Mouse (Mus musculus) left cerebral cortex, adult 2 months (tissue): ENCODE data around the gene Prnd. TPM values are rescaled to one million over a fixed set of nuclear protein-coding genes. Genes with fewer than 3 reads are reported as not detected.
A peak's percentile ranks its signal among the peaks of the same experiment; 100 is the strongest.

Experiments
- DNase-seq, 2 experiments: peaks; one replicate each; pipeline ENCODE4 v3.0.0; 2021 to 2022; ENCODE audit warnings: low spot score in 2 of 2, mixed read lengths in 1 of 2; ENCODE audit errors: extremely low spot score in 1 of 2
- H3K27ac ChIP-seq: fragments of 200-600 bp; 2 replicates; pipeline ENCODE4 v1.8.1; 2022
- H3K4me3 ChIP-seq: fragments of 200-600 bp; 2 replicates; pipeline ENCODE4 v1.8.1; 2022
- CTCF ChIP-seq: fragments of 200-600 bp; IDR thresholded peaks from 2 replicates; pipeline ENCODE4 v1.8.1; 2022; ENCODE audit warnings: antibody characterized with exemption, mild to moderate bottlenecking, moderate library complexity
- intact Hi-C: fragments of 180-260 bp; cut with DNase I; formaldehyde crosslinking; loops from one replicate; pipeline ENCODE4 v1.15.1; 2025
- total RNA-seq, 2 experiments: library from RNA; stranded (reverse); gene quantifications; 2 replicates each; pipeline ENCODE4 v1.2.3; 2021

The Prnd gene
- total RNA-seq, 2 experiments from 2014 or later = 0.14 TPM; not detected in 1

- no peak for DNase-seq
- peak overlapping the region; percentile 68 for H3K4me3 ChIP-seq
- TF ChIP-seq CTCF = no peak
- intact Hi-C loops = loop anchor here (2.0 kb wide), 1 partner anchor 65 kb away; no protein-coding TSS in a partner anchor
- H3K27ac ChIP-seq = peak overlapping the region; percentile 94
Measured at GRCm38 (mm10) chr2:131911341-131911740, 39.3 kb upstream of the Prnd start.

DNA sequence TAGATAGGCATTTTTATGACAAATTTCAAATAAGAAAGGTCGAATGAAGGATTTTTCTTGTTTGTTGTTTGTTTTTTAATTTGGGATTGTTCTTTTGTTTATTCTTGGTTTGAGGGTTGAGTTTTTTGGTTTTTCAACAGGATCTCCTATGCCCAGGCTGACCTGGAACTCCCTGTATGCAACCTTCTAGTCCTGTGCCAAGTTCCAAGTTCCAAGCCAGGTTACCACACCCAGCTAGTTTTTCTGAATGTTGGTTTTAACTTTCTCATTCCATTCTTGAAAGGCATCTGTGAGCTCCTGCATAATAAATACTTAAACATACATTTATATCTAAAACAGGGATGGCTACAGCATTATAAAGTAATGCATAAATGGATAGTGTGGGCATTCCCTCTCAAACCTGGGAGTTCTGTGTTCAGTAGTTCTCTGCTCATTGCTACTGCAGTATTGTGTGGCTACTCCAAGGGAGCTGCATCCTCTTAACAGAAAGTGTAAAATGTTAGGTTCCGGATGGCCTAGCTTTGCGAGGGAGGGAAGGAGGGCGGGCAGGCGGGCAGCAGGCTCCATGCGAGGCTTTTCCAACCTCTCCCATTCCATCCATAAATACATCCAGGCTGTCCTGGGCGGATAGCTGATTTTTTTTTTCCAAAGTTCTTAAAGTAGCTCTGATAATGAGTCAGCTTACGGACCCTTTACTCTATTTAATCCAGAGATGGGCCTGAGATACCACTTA is 38.0 kb upstream of the Prnd start:
- peak overlapping the region; percentile 16; the same call in 1 of the 2 replicates for H3K27ac ChIP-seq
- intact Hi-C loops = loop anchor here (1.0 kb wide), 1 partner anchor 24 kb away; no protein-coding TSS in a partner anchor
- no peak for DNase-seq
- peak overlapping the region; percentile 68 for H3K4me3 ChIP-seq
- TF ChIP-seq CTCF = no peak

GRCm38 (mm10) chr2:131932275-131932902 is 18.3 kb upstream of the Prnd start:
- Histone ChIP-seq H3K4me3 (no peak overlapping the region), H3K27ac (peak overlapping the region; percentile 68)
- intact Hi-C loops = no loop called here
- no peak for DNase-seq
- TF ChIP-seq CTCF = no peak

DNA sequence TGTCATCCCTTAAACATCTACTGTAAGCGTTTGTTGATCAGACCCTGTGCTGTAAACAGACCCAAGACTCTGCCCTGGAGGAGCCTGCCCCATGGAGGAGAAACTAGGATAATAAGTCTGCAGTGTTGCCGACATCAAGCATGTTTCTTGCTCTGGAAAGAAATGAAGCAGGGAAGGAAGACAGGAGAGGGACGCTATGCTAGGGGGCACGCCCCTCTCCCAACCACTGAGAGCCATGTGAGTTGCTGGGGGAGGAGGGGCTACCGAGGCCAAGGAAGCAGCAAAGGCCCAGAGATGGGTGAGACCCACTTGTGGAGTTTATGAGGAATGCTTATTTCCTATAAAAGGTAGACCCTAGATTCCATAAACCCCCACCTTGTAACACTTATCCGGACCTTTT is 17.6 kb upstream of the Prnd start:
- H3K27ac ChIP-seq = peak overlapping the region; percentile 68
- no peak for TF ChIP-seq CTCF
- H3K4me3 ChIP-seq = no peak overlapping the region
- DNase-seq = no peak
- intact Hi-C loops = no loop called here

- Histone ChIP-seq H3K27ac (peak overlapping the region; percentile 68), H3K4me3 (no peak overlapping the region)
- DNase-seq = no peak
- TF ChIP-seq CTCF = no peak
- intact Hi-C loops = no loop called here
Measured at GRCm38 (mm10) chr2:131933598-131933997, 17.1 kb upstream of the Prnd start.

GRCm38 (mm10) chr2:131934243-131934642 is 16.4 kb upstream of the Prnd start:
- Histone ChIP-seq H3K4me3 (no peak overlapping the region), H3K27ac (peak overlapping the region; percentile 68; the same call in 1 of the 2 replicates)
- DNase-seq = no peak
- intact Hi-C loops = no loop called here
- no peak for TF ChIP-seq CTCF

DNA sequence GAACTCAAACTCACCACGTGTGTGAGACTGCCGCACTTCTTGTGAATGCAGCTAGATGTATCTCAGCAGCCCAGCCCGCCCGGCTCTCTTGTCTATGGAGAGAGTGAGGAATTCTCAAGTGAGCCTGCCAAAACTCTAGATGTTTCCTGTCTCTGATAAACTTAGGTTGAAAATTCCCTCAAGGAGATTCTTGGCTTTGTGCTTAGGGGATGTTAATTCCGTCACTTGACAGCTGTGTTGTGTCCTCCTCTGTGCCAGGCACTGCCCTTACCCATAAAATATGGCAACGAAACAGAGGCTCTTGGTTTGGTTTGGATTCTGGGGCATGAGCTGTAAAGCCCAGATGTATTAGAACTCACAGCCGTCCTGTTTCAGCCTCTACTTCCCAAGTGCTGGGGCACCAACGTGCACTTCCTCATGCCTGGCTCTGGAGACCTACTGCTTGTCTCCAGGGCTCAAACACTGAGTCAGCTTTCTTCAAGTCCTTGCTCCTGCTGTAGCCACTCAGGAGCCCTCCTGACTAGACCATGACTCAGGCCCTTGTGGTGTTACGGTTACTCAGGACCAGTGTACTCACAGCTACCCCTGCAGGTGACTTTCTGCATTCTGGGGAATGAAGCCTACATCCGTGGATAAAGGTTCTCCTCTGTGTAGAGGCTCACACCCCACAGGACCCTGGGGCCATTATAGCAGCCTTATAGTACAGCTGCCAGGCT is 15.1 kb upstream of the Prnd start:
- Histone ChIP-seq H3K4me3 (no peak overlapping the region), H3K27ac (peak overlapping the region; percentile 26; the same call in 1 of the 2 replicates)
- no peak for DNase-seq
- intact Hi-C loops = loop anchor here (1.0 to 5.0 kb wide), 2 partner anchors 22 to 108 kb away; no protein-coding TSS in a partner anchor
- TF ChIP-seq CTCF = peak; percentile 39

GRCm38 (mm10) chr2:131936410-131936809 is 14.3 kb upstream of the Prnd start:
- Histone ChIP-seq H3K27ac (no peak overlapping the region), H3K4me3 (no peak overlapping the region)
- no peak for DNase-seq
- intact Hi-C loops = loop anchor here (1.0 to 5.0 kb wide), 2 partner anchors 23 to 109 kb away; no protein-coding TSS in a partner anchor
- TF ChIP-seq CTCF = no peak

DNA sequence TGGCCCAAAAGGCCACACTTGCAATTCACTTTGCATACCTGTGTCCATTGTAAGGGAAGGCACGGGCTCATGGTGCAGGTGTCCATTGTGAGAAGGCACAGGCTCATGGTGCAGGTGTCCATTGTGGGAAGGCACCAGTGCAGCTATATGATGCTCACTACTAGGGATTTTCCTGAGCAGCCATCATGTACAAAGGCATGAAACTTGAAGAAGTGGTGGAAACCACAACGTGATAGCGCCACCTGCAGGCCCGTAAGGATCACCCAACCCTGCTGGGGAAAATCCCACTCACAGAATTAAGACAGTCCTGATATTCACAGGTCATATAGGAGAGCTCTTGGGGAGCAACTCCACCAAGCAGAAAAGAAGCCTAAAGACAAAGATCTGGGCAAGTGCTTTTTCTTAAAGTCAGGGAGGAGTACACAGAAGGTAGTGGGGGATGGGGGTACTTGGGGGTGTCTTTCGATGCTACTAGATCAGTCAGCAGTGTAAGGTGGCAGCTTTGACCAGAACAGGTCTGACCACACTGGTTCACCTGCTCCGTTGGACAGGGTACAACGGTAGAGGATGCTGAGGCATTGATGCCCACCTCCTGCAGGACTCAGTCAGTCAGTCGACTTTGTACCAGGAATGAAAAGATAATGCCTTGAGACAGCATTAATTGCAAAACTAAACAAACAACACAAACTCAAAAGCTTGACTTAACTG is 11.1 kb upstream of the Prnd start:
- no peak overlapping the region; the same call in 1 of the 2 replicates for H3K27ac ChIP-seq
- intact Hi-C loops = loop anchor here (5.0 to 10.0 kb wide), 2 partner anchors 112 to 395 kb away; no protein-coding TSS in a partner anchor
- DNase-seq = peak; percentile 52 to 62
- no peak overlapping the region for H3K4me3 ChIP-seq
- TF ChIP-seq CTCF = peak; percentile 79

DNA sequence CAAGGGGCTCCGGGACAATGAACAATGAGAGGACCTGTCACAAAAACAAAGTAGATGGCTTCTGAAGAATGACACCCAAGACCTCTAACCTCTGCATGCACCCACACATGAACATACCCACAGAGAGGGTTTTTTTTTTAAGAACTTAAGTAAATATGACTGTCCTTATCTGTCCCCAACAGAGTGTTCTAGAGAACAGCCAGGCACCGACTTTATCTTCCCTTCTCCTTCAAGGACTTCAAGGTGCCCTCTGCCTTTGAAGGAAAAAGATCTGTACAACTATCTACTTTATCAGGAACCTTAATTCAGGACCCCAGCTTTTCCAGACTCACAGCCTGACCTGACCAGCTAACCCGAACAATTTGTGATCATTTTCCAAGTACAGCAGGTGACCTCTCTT is 10.2 kb upstream of the Prnd start:
- Histone ChIP-seq H3K27ac (no peak overlapping the region), H3K4me3 (no peak overlapping the region)
- intact Hi-C loops = loop anchor here (10.0 kb wide), 1 partner anchor 396 kb away; no protein-coding TSS in a partner anchor
- DNase-seq = no peak
- TF ChIP-seq CTCF = no peak

DNA sequence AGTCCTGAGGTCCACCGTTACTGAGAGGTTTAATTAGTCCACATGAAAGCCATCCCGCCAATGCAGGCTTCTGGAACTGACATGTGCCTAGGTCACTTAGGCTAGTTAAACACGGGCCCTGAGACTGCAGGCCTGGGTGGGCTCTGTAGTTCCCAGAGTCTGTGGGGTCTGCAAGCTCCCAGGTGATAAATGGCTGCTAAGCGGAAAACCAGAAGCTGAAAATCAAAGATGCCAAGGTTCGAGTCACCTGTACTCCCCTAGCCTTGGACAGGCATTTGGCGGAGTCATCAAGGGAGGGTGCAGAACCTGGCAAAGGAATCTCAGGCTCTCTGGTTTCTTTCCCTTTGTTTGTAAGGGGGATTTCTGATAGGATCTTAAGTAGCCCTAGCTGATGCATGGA is 9.2 kb upstream of the Prnd start:
- intact Hi-C loops = loop anchor here (10.0 kb wide), 1 partner anchor 397 kb away; no protein-coding TSS in a partner anchor
- no peak for TF ChIP-seq CTCF
- no peak overlapping the region for H3K4me3 ChIP-seq
- DNase-seq = peak in 1 of 2 experiments; percentile 6
- no peak overlapping the region for H3K27ac ChIP-seq
